Mouse (Mus musculus) forebrain, embryonic 10.5 days (tissue): Measurements from ENCODE around the gene Gm42674. TPM values are rescaled to one million over a fixed set of nuclear protein-coding genes. Genes with fewer than 3 reads are reported as not detected.

Experiments
- DNase-seq: peaks from one replicate; pipeline ENCODE4 v3.0.0-alpha.2; 2017; ENCODE audit warnings: low spot score; ENCODE audit errors: extremely low spot score
- H3K27ac ChIP-seq: fragments of 300-500 bp; sonication (generic); 2 replicates; pipeline ENCODE4 v1.5.1; 2016; ENCODE audit warnings: mild to moderate bottlenecking
- H3K27me3 ChIP-seq: fragments of 300-500 bp; sonication (generic); 2 replicates; pipeline ENCODE4 v1.6.1; 2016; ENCODE audit warnings: mild to moderate bottlenecking; ENCODE audit not compliant: poor library complexity, severe bottlenecking
- H3K36me3 ChIP-seq: fragments of 300-500 bp; sonication (generic); replicated peaks from 2 replicates; pipeline ENCODE4 v1.6.1; 2016; ENCODE audit warnings: mild to moderate bottlenecking, moderate library complexity
- H3K4me1 ChIP-seq: fragments of 300-500 bp; sonication (generic); 2 replicates; pipeline ENCODE4 v1.6.1; 2016
- H3K4me3 ChIP-seq: fragments of 300-500 bp; sonication (generic); 2 replicates; pipeline ENCODE4 v1.5.1; 2016; ENCODE audit warnings: mild to moderate bottlenecking, moderate library complexity
- H3K9me3 ChIP-seq: fragments of 300-500 bp; sonication (generic); 2 replicates; pipeline ENCODE4 v1.6.1; 2016; ENCODE audit warnings: mild to moderate bottlenecking, moderate library complexity
- WGBS: fragments of 180-500 bp; shearing (Covaris S2); methylation state at CpG from one replicate; pipeline ENCODE4 v1.1.7; 2016; 5-methylcytosine and 5-hydroxymethylcytosine counted together
- polyA plus RNA-seq: library from polyadenylated mRNA; unstranded; fragments of >200 nt; fragmentation: Nextera tagmentation; extraction: Ambion mirVana; gene quantifications from 2 replicates; pipeline ENCODE4 v1.2.1, GENCODE M21; 2016

Gm42674 gene
- polyA plus RNA-seq, 1 experiment from 2014 or later, result not detected

DNA sequence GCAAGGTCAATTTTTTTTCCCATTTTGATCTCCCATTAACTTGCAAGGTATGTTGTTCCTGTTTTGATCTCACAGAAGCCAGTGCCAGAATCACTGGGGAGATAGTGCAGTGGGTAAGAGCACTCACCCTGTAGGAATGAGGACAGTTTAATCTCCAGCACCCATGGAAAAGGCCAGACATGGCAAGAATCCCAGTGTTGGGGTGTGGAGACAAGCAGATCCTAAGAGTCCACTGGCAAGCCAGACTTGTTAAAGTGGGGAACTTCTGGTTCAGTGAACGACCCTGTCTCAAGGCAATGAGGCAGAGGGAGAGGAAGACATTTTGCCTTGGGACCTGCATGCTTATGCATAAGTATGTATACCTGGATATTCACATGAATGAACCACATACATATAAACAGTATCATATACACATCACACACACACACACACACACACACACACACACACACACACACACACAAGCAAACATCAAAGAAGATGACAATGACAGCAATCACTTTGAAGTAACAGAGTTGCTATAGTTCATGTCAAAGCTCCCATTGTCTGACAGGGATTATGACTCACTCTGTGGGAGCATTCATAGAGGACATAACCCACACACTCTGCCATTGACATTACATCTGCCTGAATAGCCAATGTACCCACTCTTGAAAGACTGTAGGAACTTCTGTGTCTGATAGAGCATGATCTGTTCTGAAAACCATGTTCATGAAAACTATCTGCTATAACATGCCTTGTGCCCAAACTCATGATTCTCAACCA is 37.0 kb downstream of the Gm42674 start:
- H3K4me1 ChIP-seq, result no peaks in the 10 kb centered on the region
- H3K27me3 ChIP-seq, result no peaks in the 10 kb centered on the region
- DNase-seq, result no peak
- H3K4me3 ChIP-seq, result no peak overlapping the region
- no peaks in the 10 kb centered on the region for H3K36me3 ChIP-seq
- no peak overlapping the region for H3K27ac ChIP-seq
- WGBS, result 82% methylated on average over 1 of the region's 1 CpGs
- no peaks in the 10 kb centered on the region for H3K9me3 ChIP-seq

DNA sequence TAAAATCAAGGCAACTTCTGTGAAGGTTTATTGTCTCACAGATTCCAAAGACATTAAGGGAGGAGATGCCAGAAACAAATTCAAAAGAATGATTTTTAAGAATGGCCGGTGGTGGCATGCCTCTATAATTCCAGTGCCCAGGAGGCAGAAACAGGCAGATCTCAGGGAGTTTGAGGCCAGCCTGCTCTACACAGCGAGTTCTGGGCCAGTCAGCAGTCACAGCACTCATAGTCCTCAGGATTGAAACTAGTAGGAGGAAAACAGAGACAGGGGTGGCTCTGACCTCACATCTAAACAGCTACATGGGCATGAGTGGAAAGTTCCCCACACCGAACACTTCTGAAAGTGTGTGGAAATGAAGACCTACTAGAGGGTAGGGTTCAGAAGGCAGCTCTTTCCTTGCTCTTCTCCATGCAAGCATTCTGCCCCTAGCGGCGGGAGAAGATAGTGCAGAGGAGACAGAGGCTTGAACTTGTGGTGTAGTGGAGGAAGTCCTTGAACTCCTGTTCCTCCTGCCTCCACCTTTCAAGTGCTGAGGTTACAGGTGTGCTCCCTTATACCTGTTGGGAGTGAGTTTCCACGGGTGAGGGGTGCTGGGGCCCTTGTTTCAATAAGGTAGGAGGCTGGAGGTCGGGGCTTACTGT is 37.9 kb downstream of the Gm42674 start:
- H3K27ac ChIP-seq, result no peak overlapping the region
- no peaks in the 10 kb centered on the region for H3K27me3 ChIP-seq
- no peaks in the 10 kb centered on the region for H3K9me3 ChIP-seq
- 52% methylated on average over 7 of the region's 7 CpGs for WGBS
- no peaks in the 10 kb centered on the region for H3K36me3 ChIP-seq
- DNase-seq, result peak; percentile 27
- no peak overlapping the region for H3K4me3 ChIP-seq
- no peaks in the 10 kb centered on the region for H3K4me1 ChIP-seq

DNA sequence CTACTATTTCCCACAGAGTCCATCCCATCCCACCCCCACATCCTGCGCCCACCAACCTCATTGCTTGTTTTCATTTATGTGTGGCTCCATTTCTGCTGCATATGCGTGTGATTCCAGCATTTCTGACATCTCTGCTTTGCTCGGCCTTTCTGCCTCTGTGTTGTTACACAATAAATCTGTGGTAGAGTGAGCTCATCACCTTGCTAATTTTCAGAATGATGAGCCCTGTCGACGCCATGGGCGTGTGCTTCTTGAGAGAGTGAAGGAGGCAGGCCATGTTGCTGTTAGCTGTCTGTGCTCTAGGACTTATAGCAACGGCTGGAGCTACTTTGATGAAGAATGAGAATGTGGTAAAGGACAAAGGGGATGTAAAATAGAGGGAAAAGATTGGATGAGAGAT is 39.3 kb downstream of the Gm42674 start:
- Histone ChIP-seq H3K27me3 (no peaks in the 10 kb centered on the region), H3K4me1 (no peaks in the 10 kb centered on the region), H3K4me3 (no peak overlapping the region), H3K36me3 (no peaks in the 10 kb centered on the region), H3K27ac (no peak overlapping the region), H3K9me3 (no peaks in the 10 kb centered on the region)
- 89% methylated on average over 7 of the region's 7 CpGs for WGBS
- no peak for DNase-seq

DNA sequence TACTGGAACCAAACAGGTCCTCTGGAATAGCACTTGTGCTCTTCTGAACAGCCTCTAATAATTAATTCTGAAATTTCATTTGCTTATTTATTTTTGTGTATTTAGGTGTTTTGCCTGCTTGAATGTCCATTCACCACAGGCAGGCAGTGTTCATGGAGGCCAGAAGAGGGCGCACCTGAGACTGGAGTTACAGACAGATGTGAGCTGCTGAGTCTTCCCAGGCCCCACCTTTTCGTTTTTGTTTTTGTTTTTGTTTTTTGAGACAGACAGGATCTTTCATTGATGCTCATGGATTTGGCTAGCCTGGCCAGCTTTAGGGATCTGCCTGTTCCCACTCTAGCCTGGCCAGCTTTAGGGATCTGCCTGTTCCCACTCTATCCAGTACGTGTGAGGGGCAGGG is 42.5 kb downstream of the Gm42674 start:
- H3K36me3 ChIP-seq, result no peaks in the 10 kb centered on the region
- no peaks in the 10 kb centered on the region for H3K27me3 ChIP-seq
- H3K4me1 ChIP-seq, result no peaks in the 10 kb centered on the region
- 51% methylated on average over 3 of the region's 3 CpGs for WGBS
- DNase-seq, result no peak
- no peak overlapping the region for H3K27ac ChIP-seq
- H3K9me3 ChIP-seq, result no peaks in the 10 kb centered on the region
- no peak overlapping the region for H3K4me3 ChIP-seq

DNA sequence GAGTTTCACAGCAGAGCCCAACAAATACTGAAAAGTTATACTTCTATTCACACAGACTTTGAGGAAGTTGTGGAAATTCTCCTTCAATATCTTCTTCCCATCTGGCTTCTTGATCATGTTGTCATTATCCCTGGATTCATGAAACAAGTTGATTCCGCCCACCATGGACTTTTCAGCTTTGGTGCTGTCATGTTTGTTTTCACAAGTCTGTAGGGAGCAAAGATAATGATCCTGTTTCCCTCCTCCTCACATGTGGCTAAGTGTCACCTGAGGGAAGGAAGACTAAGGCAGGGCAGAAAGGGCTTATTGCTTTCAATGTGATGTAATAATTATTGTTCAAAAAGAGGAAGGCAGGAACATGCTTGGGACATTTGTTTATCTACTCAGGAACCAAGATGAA is 45.6 kb downstream of the Gm42674 start:
- Histone ChIP-seq H3K27ac (no peak overlapping the region), H3K36me3 (no peaks in the 10 kb centered on the region), H3K27me3 (no peaks in the 10 kb centered on the region), H3K9me3 (no peaks in the 10 kb centered on the region), H3K4me3 (no peak overlapping the region), H3K4me1 (no peaks in the 10 kb centered on the region)
- no peak for DNase-seq
- WGBS, result 91% methylated on average over 1 of the region's 1 CpGs

DNA sequence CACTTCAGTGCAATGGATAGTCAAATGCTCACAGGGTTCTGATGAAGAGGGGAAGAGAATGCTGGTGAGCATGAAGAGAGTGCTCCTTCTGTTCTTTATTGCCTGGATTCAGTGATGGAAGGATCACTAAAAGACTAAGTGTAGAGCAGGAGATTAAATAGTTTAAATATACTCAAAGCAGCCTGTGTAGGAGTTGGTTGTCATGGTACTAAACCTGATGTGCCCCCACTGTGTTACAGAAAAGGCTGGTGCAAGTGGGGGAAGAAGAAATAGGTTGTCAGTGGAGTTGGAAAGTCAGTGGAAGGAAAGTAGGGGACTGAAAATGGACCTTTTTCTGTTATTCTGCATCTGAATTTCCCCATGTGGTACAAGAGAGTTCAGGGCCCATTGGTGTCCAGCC is 47.3 kb downstream of the Gm42674 start:
- no peaks in the 10 kb centered on the region for H3K4me1 ChIP-seq
- no peaks in the 10 kb centered on the region for H3K27me3 ChIP-seq
- no peaks in the 10 kb centered on the region for H3K9me3 ChIP-seq
- no peak overlapping the region for H3K4me3 ChIP-seq
- H3K36me3 ChIP-seq, result no peaks in the 10 kb centered on the region
- DNase-seq, result no peak
- H3K27ac ChIP-seq, result no peak overlapping the region

DNA sequence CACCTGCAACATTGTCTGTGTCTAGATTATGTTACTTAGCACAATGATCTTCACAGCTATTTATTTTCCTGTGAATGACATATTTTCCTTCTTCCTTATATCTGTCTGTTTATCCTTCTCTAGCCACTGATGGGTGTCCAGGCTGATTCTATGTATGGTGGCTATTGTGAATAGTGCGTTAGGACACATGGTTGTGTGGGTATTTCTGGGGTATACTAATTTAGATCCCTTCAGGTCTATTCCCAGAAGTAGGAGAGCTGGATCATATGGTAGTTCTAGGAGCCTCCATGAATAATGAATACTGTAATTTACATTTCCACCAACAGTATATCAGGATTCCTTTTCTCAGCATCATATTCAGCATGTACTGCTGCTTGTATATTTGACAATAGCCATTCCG is 48.1 kb downstream of the Gm42674 start:
- Histone ChIP-seq H3K27me3 (no peaks in the 10 kb centered on the region), H3K4me3 (no peak overlapping the region), H3K4me1 (no peaks in the 10 kb centered on the region), H3K27ac (no peak overlapping the region), H3K36me3 (no peaks in the 10 kb centered on the region), H3K9me3 (no peaks in the 10 kb centered on the region)
- DNase-seq, result no peak
- WGBS, result 89% methylated on average over 2 of the region's 2 CpGs

DNA sequence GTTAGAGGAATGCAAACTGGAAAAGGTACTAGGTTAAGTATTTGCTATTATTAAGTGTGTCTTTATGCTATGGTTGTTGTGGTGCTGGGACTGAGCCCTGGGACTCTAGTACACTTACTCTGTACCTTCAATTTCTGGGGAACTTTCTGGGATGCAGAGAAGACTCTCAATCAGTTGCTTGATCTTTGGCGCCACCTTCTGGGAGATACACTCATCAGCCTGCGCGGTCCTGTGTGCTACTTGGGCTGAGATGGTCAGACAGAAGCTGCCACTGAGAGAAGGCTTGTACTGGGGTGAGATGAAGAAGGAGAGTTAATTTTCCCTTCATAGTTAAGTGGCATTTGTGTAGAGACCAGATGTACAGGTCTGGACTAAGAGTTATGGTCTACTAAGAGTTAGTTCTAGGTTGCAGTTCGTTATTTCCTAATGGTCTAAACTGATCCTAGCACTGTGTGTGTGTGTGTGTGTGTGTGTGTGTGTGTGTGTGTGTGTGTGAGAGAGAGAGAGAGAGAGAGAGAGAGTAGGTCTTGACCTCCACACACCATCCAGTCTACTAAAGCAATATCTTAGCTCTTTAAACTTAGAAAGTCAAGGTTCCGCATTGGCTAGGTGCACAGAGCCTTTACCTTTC is 51.3 kb downstream of the Gm42674 start:
- no peaks in the 10 kb centered on the region for H3K27me3 ChIP-seq
- WGBS, result 35% methylated on average over 5 of the region's 5 CpGs
- H3K4me1 ChIP-seq, result no peaks in the 10 kb centered on the region
- H3K27ac ChIP-seq, result no peak overlapping the region
- H3K36me3 ChIP-seq, result no peaks in the 10 kb centered on the region
- DNase-seq, result peak; percentile 65
- H3K9me3 ChIP-seq, result no peaks in the 10 kb centered on the region
- no peak overlapping the region for H3K4me3 ChIP-seq

DNA sequence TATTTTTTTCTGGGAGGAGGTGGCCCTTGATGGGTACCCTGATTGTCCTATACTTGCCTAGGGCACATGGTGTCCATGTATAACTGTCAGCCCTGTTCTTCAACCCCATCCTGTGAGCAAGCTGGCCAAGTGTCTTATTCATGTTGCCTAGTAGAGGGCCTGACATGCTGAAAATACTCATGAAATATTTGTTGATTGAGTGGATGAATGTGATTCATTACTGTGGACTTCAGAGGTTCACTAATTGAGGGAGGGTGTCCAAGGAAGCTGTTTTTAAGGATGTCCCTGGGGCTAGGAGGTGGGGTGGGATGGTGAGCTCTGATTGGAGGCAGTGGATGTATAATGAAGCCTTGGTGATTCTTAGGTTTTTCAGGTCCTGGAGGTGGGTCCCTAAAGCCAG is 52.0 kb downstream of the Gm42674 start, which contains the start of gene S100a7a:
Gene S100a7a, plus strand, starts transcription at position 301 of the 400 bp plus-strand sequence.
- DNase-seq, result no peak
- Histone ChIP-seq H3K36me3 (no peaks in the 10 kb centered on the region), H3K27me3 (no peaks in the 10 kb centered on the region), H3K27ac (no peak within 1 kb of the TSS), H3K9me3 (no peaks in the 10 kb centered on the region), H3K4me1 (no peaks in the 10 kb centered on the region), H3K4me3 (no peak within 1 kb of the TSS)

Other genes with a start within 250 kb of the Gm42674 start
- gene Slc27a3, start 212.0 kb upstream of the Gm42674 start, polyA plus RNA-seq, result 18.8 and 20.9 TPM in 2 replicates
- 40.9 and 41.9 TPM in 2 replicates for gene Ints3, start 168.3 kb upstream of the Gm42674 start, polyA plus RNA-seq
- 2.0 and 2.3 TPM in 2 replicates for gene Npr1, start 136.0 kb upstream of the Gm42674 start, polyA plus RNA-seq
- gene Ilf2, start 125.8 kb upstream of the Gm42674 start, polyA plus RNA-seq, result 344 and 355 TPM in 2 replicates
- 58.9 and 59.6 TPM in 2 replicates for gene Snapin, start 110.9 kb upstream of the Gm42674 start, polyA plus RNA-seq
- 176 and 192 TPM in 2 replicates for gene Chtop, start 92.4 kb upstream of the Gm42674 start, polyA plus RNA-seq
- gene S100a1, start 87.5 kb upstream of the Gm42674 start, polyA plus RNA-seq, result 4.4 and 7.9 TPM in 2 replicates
- gene S100a13, start 87.5 kb upstream of the Gm42674 start, polyA plus RNA-seq, result 7.8 and 8.2 TPM in 2 replicates
- not detected in 2 replicates for gene S100a14, start 75.0 kb upstream of the Gm42674 start, polyA plus RNA-seq
- gene S100a16, start 64.7 kb upstream of the Gm42674 start, polyA plus RNA-seq, result 25.8 and 26.5 TPM in 2 replicates
- gene S100a3, start 41.3 kb upstream of the Gm42674 start, polyA plus RNA-seq, result not detected in 2 replicates
- gene S100a2, start 11.7 kb upstream of the Gm42674 start, polyA plus RNA-seq, result not detected in 2 replicates
- gene S100a4, start 1.9 kb downstream of the Gm42674 start, polyA plus RNA-seq, result 0.47 TPM in 1 of 2 replicates, not detected in the other
- not detected in 2 replicates for gene S100a5, start 6.6 kb downstream of the Gm42674 start, polyA plus RNA-seq
- gene S100a6, start 11.0 kb downstream of the Gm42674 start, polyA plus RNA-seq, result 22.4 and 23.2 TPM in 2 replicates
- gene S100a7a, start 52.1 kb downstream of the Gm42674 start, polyA plus RNA-seq, result not detected in 2 replicates
- 0.33 TPM in 1 of 2 replicates, not detected in the other for gene S100a8, start 67.1 kb downstream of the Gm42674 start, polyA plus RNA-seq
- not detected in 2 replicates for gene S100a9, start 93.8 kb downstream of the Gm42674 start, polyA plus RNA-seq
- not detected in 2 replicates for gene Pglyrp4, start 125.0 kb downstream of the Gm42674 start, polyA plus RNA-seq
- gene Gm5849, start 176.0 kb downstream of the Gm42674 start, polyA plus RNA-seq, result not detected in 2 replicates